Mouse (Mus musculus) MEL (cell line): ENCODE measurements around the gene Rnf145. TPM values are rescaled to one million over a fixed set of nuclear protein-coding genes. Genes with fewer than 3 reads are reported as not detected.

Experiments used
- DNase-seq: peaks from one replicate; pipeline ENCODE4 v3.0.0; 2011; ENCODE audit warnings: low read depth, low spot score
- H3K27ac ChIP-seq: 2 replicates; pipeline ENCODE4 v1.5.1; 2012; ENCODE audit warnings: low read depth, mild to moderate bottlenecking, control low read depth, low read length, moderate library complexity; ENCODE audit not compliant: control insufficient read depth
- H3K27me3 ChIP-seq, 2 experiments: fragments of 150-350 bp in 1 of 2; sonication (generic) in 1 of 2; 2 replicates each; pipeline ENCODE4 v1.6.1; 2012; ENCODE audit warnings: low read length in 2 of 2, mild to moderate bottlenecking in 2 of 2, improper control_type of control experiment in 1 of 2, moderate library complexity in 1 of 2; ENCODE audit not compliant: insufficient read depth in 2 of 2, control insufficient read depth in 1 of 2
- H3K36me3 ChIP-seq, 2 experiments: 2 replicates each; pipeline ENCODE4 v1.6.1; 2012 to 2014; ENCODE audit warnings: low read length in 2 of 2, improper control_type of control experiment in 1 of 2, inconsistent platforms in 1 of 2, mild to moderate bottlenecking in 1 of 2; ENCODE audit not compliant: insufficient read depth in 2 of 2, control insufficient read depth in 1 of 2
- H3K4me1 ChIP-seq, 2 experiments: fragments of 150-350 bp in 1 of 2; sonication (generic) in 1 of 2; 2 replicates each; pipeline ENCODE4 v1.6.1; 2012; ENCODE audit warnings: low read length in 2 of 2, improper control_type of control experiment in 1 of 2, mild to moderate bottlenecking in 1 of 2; ENCODE audit not compliant: insufficient read depth in 2 of 2, control insufficient read depth in 1 of 2
- H3K4me3 ChIP-seq, 2 experiments: fragments of 150-350 bp in 1 of 2; sonication (generic) in 1 of 2; 2 replicates each; pipeline ENCODE4 v1.5.1; 2012; ENCODE audit warnings: low read depth in 2 of 2, low read length in 2 of 2, mild to moderate bottlenecking in 2 of 2, moderate library complexity in 2 of 2, control low read depth in 1 of 2, improper control_type of control experiment in 1 of 2; ENCODE audit not compliant: control insufficient read depth in 1 of 2, insufficient read depth in 1 of 2
- H3K79me2 ChIP-seq: 2 replicates; pipeline ENCODE4 v1.6.1; 2012; ENCODE audit warnings: mild to moderate bottlenecking, low read length, moderate library complexity; ENCODE audit not compliant: control insufficient read depth, poor library complexity, insufficient read depth
- H3K9ac ChIP-seq: 2 replicates; pipeline ENCODE4 v1.6.1; 2012; ENCODE audit warnings: low read depth, mild to moderate bottlenecking, control low read depth, low read length, moderate library complexity; ENCODE audit not compliant: control insufficient read depth, poor library complexity, severe bottlenecking
- H3K9me3 ChIP-seq: fragments of 150-350 bp; sonication (generic); replicated peaks from 2 replicates; pipeline ENCODE4 v1.6.1; 2012; ENCODE audit warnings: mild to moderate bottlenecking, low read length, improper control_type of control experiment, moderate library complexity; ENCODE audit not compliant: insufficient read depth
- BHLHE40 ChIP-seq: IDR thresholded peaks from 2 replicates; pipeline ENCODE4 v1.6.1; 2012; ENCODE audit warnings: low read depth, mild to moderate bottlenecking, inconsistent platforms, low read length, improper control_type of control experiment, borderline replicate concordance
- CHD1 ChIP-seq: IDR thresholded peaks from 2 replicates; pipeline ENCODE4 v1.6.1; 2012; ENCODE audit warnings: low read depth, mild to moderate bottlenecking, inconsistent platforms, low read length, improper control_type of control experiment
- CHD2 ChIP-seq: IDR thresholded peaks from 2 replicates; pipeline ENCODE4 v1.6.1; 2011; ENCODE audit warnings: low read length, improper control_type of control experiment
- CTCF ChIP-seq, 3 experiments: IDR thresholded peaks in 2 of 3; conservative IDR thresholded peaks in 1 of 3; 2 replicates each; pipeline ENCODE4 v1.5.1; 2011 to 2012; ENCODE audit warnings: low read length in 3 of 3, low read depth in 2 of 3, mild to moderate bottlenecking in 2 of 3, improper control_type of control experiment in 1 of 3, inconsistent platforms in 1 of 3, mixed read lengths in 1 of 3, moderate library complexity in 1 of 3; ENCODE audit not compliant: control insufficient read depth in 1 of 3, insufficient read depth in 1 of 3, poor library complexity in 1 of 3, severe bottlenecking in 1 of 3
- E2F4 ChIP-seq: IDR thresholded peaks from 2 replicates; pipeline ENCODE4 v1.6.1; 2011; ENCODE audit warnings: low read depth, low read length, improper control_type of control experiment, borderline replicate concordance
- ELF1 ChIP-seq: IDR thresholded peaks from 2 replicates; pipeline ENCODE4 v1.6.1; 2014; ENCODE audit warnings: low read depth, mild to moderate bottlenecking, inconsistent platforms, low read length, improper control_type of control experiment, moderate library complexity
- EP300 ChIP-seq, 2 experiments: IDR thresholded peaks; 2 replicates each; pipeline ENCODE4 v1.6.1; 2011; ENCODE audit warnings: improper control_type of control experiment in 2 of 2, low read length in 2 of 2, low read depth in 1 of 2, mild to moderate bottlenecking in 1 of 2
- ETS1 ChIP-seq: IDR thresholded peaks from 2 replicates; pipeline ENCODE4 v1.6.1; 2012; ENCODE audit warnings: low read depth, mild to moderate bottlenecking, inconsistent platforms, low read length, improper control_type of control experiment, moderate library complexity
- GABPA ChIP-seq: IDR thresholded peaks from 2 replicates; pipeline ENCODE4 v1.6.1; 2012; ENCODE audit warnings: low read depth, mild to moderate bottlenecking, inconsistent platforms, low read length, improper control_type of control experiment, moderate library complexity
- GATA1 ChIP-seq: IDR thresholded peaks from 2 replicates; pipeline ENCODE4 v1.6.1; 2011; ENCODE audit warnings: low read depth, low read length, improper control_type of control experiment
- HCFC1 ChIP-seq: IDR thresholded peaks from 2 replicates; pipeline ENCODE4 v1.6.1; 2012; ENCODE audit warnings: low read depth, mild to moderate bottlenecking, inconsistent platforms, low read length, improper control_type of control experiment, moderate library complexity
- JUND ChIP-seq: IDR thresholded peaks from 2 replicates; pipeline ENCODE4 v1.6.1; 2011; ENCODE audit warnings: low read depth, mild to moderate bottlenecking, improper control_type of control experiment, low read length
- KAT2A ChIP-seq: conservative IDR thresholded peaks from 2 replicates; pipeline ENCODE4 v1.6.1; 2012; ENCODE audit warnings: low read depth, low read length, improper control_type of control experiment, inconsistent platforms
- MAFK ChIP-seq: IDR thresholded peaks from 2 replicates; pipeline ENCODE4 v1.6.1; 2011; ENCODE audit warnings: low read depth, mild to moderate bottlenecking, low read length, improper control_type of control experiment, borderline replicate concordance
- MAX ChIP-seq: IDR thresholded peaks from 2 replicates; pipeline ENCODE4 v1.6.1; 2011; ENCODE audit warnings: low read length, improper control_type of control experiment
- MAZ ChIP-seq: IDR thresholded peaks from 2 replicates; pipeline ENCODE4 v1.6.1; 2012; ENCODE audit warnings: low read depth, mild to moderate bottlenecking, inconsistent platforms, low read length, improper control_type of control experiment
- MEF2A ChIP-seq: IDR thresholded peaks from 2 replicates; pipeline ENCODE4 v1.6.1; 2014; ENCODE audit warnings: low read depth, mild to moderate bottlenecking, inconsistent platforms, low read length, improper control_type of control experiment; ENCODE audit not compliant: poor library complexity, insufficient replicate concordance, severe bottlenecking; ENCODE audit errors: extremely low read depth
- MXI1 ChIP-seq: IDR thresholded peaks from 2 replicates; pipeline ENCODE4 v1.6.1; 2011; ENCODE audit warnings: mild to moderate bottlenecking, low read depth, low read length, improper control_type of control experiment
- MYB ChIP-seq: IDR thresholded peaks from 2 replicates; pipeline ENCODE4 v1.6.1; 2011; ENCODE audit warnings: mild to moderate bottlenecking, low read depth, low read length, improper control_type of control experiment
- MYC ChIP-seq: IDR thresholded peaks from 2 replicates; pipeline ENCODE4 v1.6.1; 2011; ENCODE audit warnings: low read depth, mild to moderate bottlenecking, low read length, improper control_type of control experiment, moderate library complexity
- NELFE ChIP-seq: IDR thresholded peaks from 2 replicates; pipeline ENCODE4 v1.6.1; 2011; ENCODE audit warnings: low read depth, low read length, improper control_type of control experiment
- NRF1 ChIP-seq: IDR thresholded peaks from 2 replicates; pipeline ENCODE4 v1.6.1; 2014; ENCODE audit warnings: low read depth, mild to moderate bottlenecking, inconsistent platforms, low read length, improper control_type of control experiment, moderate library complexity; ENCODE audit not compliant: poor library complexity, insufficient read depth, severe bottlenecking
- POLR2A ChIP-seq, 2 experiments: IDR thresholded peaks; 2 replicates each; pipeline ENCODE4 v1.6.1; 2011 to 2012; ENCODE audit warnings: low read length in 2 of 2, mild to moderate bottlenecking in 2 of 2, control low read depth in 1 of 2, improper control_type of control experiment in 1 of 2, low read depth in 1 of 2, moderate library complexity in 1 of 2; ENCODE audit not compliant: control insufficient read depth in 1 of 2, insufficient read depth in 1 of 2, poor library complexity in 1 of 2
- POLR2AphosphoS2 ChIP-seq: IDR thresholded peaks from 2 replicates; pipeline ENCODE4 v1.6.1; 2011; ENCODE audit warnings: low read length, improper control_type of control experiment
- RAD21 ChIP-seq: IDR thresholded peaks from 2 replicates; pipeline ENCODE4 v1.6.1; 2011; ENCODE audit warnings: mild to moderate bottlenecking, low read depth, low read length, improper control_type of control experiment
- RCOR1 ChIP-seq: IDR thresholded peaks from 2 replicates; pipeline ENCODE4 v1.6.1; 2012; ENCODE audit warnings: low read depth, mild to moderate bottlenecking, inconsistent platforms, low read length, improper control_type of control experiment
- SIN3A ChIP-seq: IDR thresholded peaks from 2 replicates; pipeline ENCODE4 v1.6.1; 2012; ENCODE audit warnings: low read length, improper control_type of control experiment, inconsistent platforms
- SMC3 ChIP-seq: IDR thresholded peaks from 2 replicates; pipeline ENCODE4 v1.6.1; 2011; ENCODE audit warnings: low read depth, low read length, improper control_type of control experiment
- TAL1 ChIP-seq: IDR thresholded peaks from 2 replicates; pipeline ENCODE4 v1.6.1; 2012; ENCODE audit warnings: mild to moderate bottlenecking, inconsistent platforms, low read length, moderate library complexity, mixed read lengths
- TBP ChIP-seq: IDR thresholded peaks from 2 replicates; pipeline ENCODE4 v1.8.0; 2011; ENCODE audit warnings: low read depth, low read length, improper control_type of control experiment
- TCF12 ChIP-seq: IDR thresholded peaks from 2 replicates; pipeline ENCODE4 v1.6.1; 2014; ENCODE audit warnings: low read depth, mild to moderate bottlenecking, inconsistent platforms, low read length, improper control_type of control experiment, moderate library complexity
- UBTF ChIP-seq: IDR thresholded peaks from 2 replicates; pipeline ENCODE4 v1.6.1; 2012; ENCODE audit warnings: low read depth, mild to moderate bottlenecking, inconsistent platforms, low read length, improper control_type of control experiment, moderate library complexity, borderline replicate concordance; ENCODE audit not compliant: insufficient read depth
- USF1 ChIP-seq: IDR thresholded peaks from 2 replicates; pipeline ENCODE4 v1.6.1; 2014; ENCODE audit warnings: low read depth, mild to moderate bottlenecking, inconsistent platforms, low read length, improper control_type of control experiment, moderate library complexity
- USF2 ChIP-seq, 2 experiments: IDR thresholded peaks; 2 replicates each; pipeline ENCODE4 v1.6.1; 2011 to 2012; ENCODE audit warnings: improper control_type of control experiment in 2 of 2, low read length in 2 of 2, borderline replicate concordance in 1 of 2, inconsistent platforms in 1 of 2, low read depth in 1 of 2, mild to moderate bottlenecking in 1 of 2; ENCODE audit not compliant: insufficient read depth in 1 of 2
- ZC3H11A ChIP-seq: IDR thresholded peaks from 2 replicates; pipeline ENCODE4 v1.6.1; 2012; ENCODE audit warnings: low read depth, mild to moderate bottlenecking, inconsistent platforms, low read length, improper control_type of control experiment
- ZKSCAN1 ChIP-seq: IDR thresholded peaks from 2 replicates; pipeline ENCODE4 v1.6.1; 2012; ENCODE audit warnings: low read depth, mild to moderate bottlenecking, inconsistent platforms, low read length, improper control_type of control experiment, moderate library complexity
- ZMIZ1 ChIP-seq: IDR thresholded peaks from 2 replicates; pipeline ENCODE4 v1.6.1; 2012; ENCODE audit warnings: low read depth, mild to moderate bottlenecking, inconsistent platforms, low read length, improper control_type of control experiment, moderate library complexity
- ZNF384 ChIP-seq: IDR thresholded peaks from 2 replicates; pipeline ENCODE4 v1.6.1; 2012; ENCODE audit warnings: low read depth, mild to moderate bottlenecking, inconsistent platforms, low read length, improper control_type of control experiment
- polyA plus RNA-seq, 2 experiments: library from polyadenylated mRNA; stranded (reverse) in 1 of 2; unstranded in 1 of 2; fragments of >175 nt in 1 of 2; fragments of >200 nt in 1 of 2; gene quantifications; 2 replicates each; pipeline versions ENCODE4 v1.2.1 to v1.2.4; 2012; ENCODE audit warnings: low replicate concordance in 2 of 2, low read depth in 1 of 2; ENCODE audit not compliant: insufficient read length in 2 of 2, insufficient read depth in 1 of 2, missing spikeins in 1 of 2
- total RNA-seq: library from RNA; depleted of rRNA; stranded (reverse); fragments of 300-350 nt; gene quantifications from 2 replicates; pipeline ENCODE4 v1.2.3, GENCODE M21; 2012

Gene Rnf145
- total and polyA plus RNA-seq, 3 experiments: 73.5 to 94.1 TPM; not detected in 1

- DNase-seq: peak; percentile 96
- H3K9me3 ChIP-seq: no peaks in the 10 kb centered on the region
- H3K36me3 ChIP-seq: peaks cover 0 to 54% of the 10 kb centered on the region in 2 experiments; a peak in 2 of 4 replicates
- peaks cover 42 to 44% of the 10 kb centered on the region in 2 experiments for H3K4me1 ChIP-seq
- H3K4me3 ChIP-seq: peak overlapping the region; percentile 1 to 12; a peak in 2 of 4 replicates
- no peaks in the 10 kb centered on the region for H3K27me3 ChIP-seq
- peak overlapping the region; percentile 50 for H3K9ac ChIP-seq
- peak overlapping the region; percentile 97 for H3K27ac ChIP-seq
- H3K79me2 ChIP-seq: no peaks in the 10 kb centered on the region
- TF ChIP-seq MAX (peak; percentile 63), MYB (peak; percentile 92), ZNF384 (no peak), GATA1 (peak; percentile 99), UBTF (no peak), POLR2AphosphoS2 (no peak), JUND (no peak), MXI1 (peak; percentile 78), CHD1 (no peak), TCF12 (peak; percentile 99), CHD2 (no peak), ZMIZ1 (no peak), TAL1 (peak; percentile 96), CTCF (IDR thresholded peaks at IDR 0.05 in 2 of 3, conservative IDR thresholded peaks at IDR 0.05 in 1 of 3; ENCODE audit: control insufficient read depth in 1 of 3, insufficient read depth in 1 of 3, low read depth in 2 of 3, low read length in 3 of 3, poor library complexity in 1 of 3, severe bottlenecking in 1 of 3) (no peak), BHLHE40 (peak; percentile 84), POLR2A (IDR thresholded peaks at IDR 0.05; ENCODE audit: control insufficient read depth in 1 of 2, insufficient read depth in 1 of 2, low read depth in 1 of 2, low read length in 2 of 2, poor library complexity in 1 of 2) (peak in 1 of 2 experiments; percentile 56; a peak in 1 of 4 replicates), HCFC1 (no peak), GABPA (no peak), ZC3H11A (no peak), USF2 (IDR thresholded peaks at IDR 0.05; ENCODE audit: borderline replicate concordance in 1 of 2, insufficient read depth in 1 of 2, low read depth in 1 of 2, low read length in 2 of 2) (peak in 1 of 2 experiments; percentile 46; a peak in 2 of 4 replicates), KAT2A (no peak), TBP (peak; percentile 86), NRF1 (no peak), NELFE (peak; percentile 34; the same call in 1 of the 2 replicates), MEF2A (0 out of 2 replicates have a peak, but pooled peaks have one; percentile 16), SIN3A (peak; percentile 95), ZKSCAN1 (no peak), ELF1 (no peak), USF1 (peak; percentile 91), MYC (no peak; the same call in none of the 2 replicates), RCOR1 (peak; percentile 88), E2F4 (no peak), SMC3 (no peak), EP300 (IDR thresholded peaks at IDR 0.05; ENCODE audit: low read depth in 1 of 2, low read length in 2 of 2) (peak; percentile 99 to 100), ETS1 (peak; percentile 99), MAFK (no peak; the same call in 1 of the 2 replicates), MAZ (0 out of 2 replicates have a peak, but pooled peaks have one; percentile 45), RAD21 (no peak)
These were observed 9.9 kb upstream of the Rnf145 start for GRCm38 (mm10) chr11:44508876-44509275.
